Mouse (Mus musculus): ENCODE data around the gene Hivep3. TPM values are rescaled to one million over a fixed set of nuclear protein-coding genes. Genes with fewer than 3 reads are reported as not detected.
A peak's percentile ranks its signal among the peaks of the same experiment; 100 is the strongest.

The Hivep3 gene
- polyA plus RNA-seq, 1 experiment, result 14.8 TPM

- no peak for TF ChIP-seq CTCF (IDR thresholded peaks at IDR 0.05; ENCODE audit: borderline replicate concordance, extremely low read depth, insufficient read depth, insufficient read length)
- no peak for TF ChIP-seq POLR2A (IDR thresholded peaks at IDR 0.05; ENCODE audit: borderline replicate concordance, extremely low read depth, insufficient read depth, insufficient read length, poor library complexity, severe bottlenecking)
Observed at GRCm38 (mm10) chr4:120127333-120127732, 393.7 kb downstream of the Hivep3 start.

GRCm38 (mm10) chr4:120128033-120128432, 394.4 kb downstream of the Hivep3 start:
- TF ChIP-seq POLR2A (IDR thresholded peaks at IDR 0.05; ENCODE audit: borderline replicate concordance, extremely low read depth, insufficient read depth, insufficient read length, poor library complexity, severe bottlenecking), result no peak
- TF ChIP-seq CTCF (IDR thresholded peaks at IDR 0.05; ENCODE audit: borderline replicate concordance, extremely low read depth, insufficient read depth, insufficient read length), result no peak
- peak; percentile 52 for DNase-seq (ENCODE audit: low read depth)

More at GRCm38 (mm10) chr4:120127333-120127732, 393.7 kb downstream of the Hivep3 start:
- DNase-seq (ENCODE audit: low read depth), result no peak

- peak; percentile 83 for DNase-seq (ENCODE audit: low read depth)
- no peak for TF ChIP-seq POLR2A (IDR thresholded peaks at IDR 0.05; ENCODE audit: borderline replicate concordance, extremely low read depth, insufficient read depth, insufficient read length, poor library complexity, severe bottlenecking)
- peak; percentile 94 for TF ChIP-seq CTCF (IDR thresholded peaks at IDR 0.05; ENCODE audit: borderline replicate concordance, extremely low read depth, insufficient read depth, insufficient read length)
Observed at GRCm38 (mm10) chr4:120129233-120129885, 395.8 kb downstream of the Hivep3 start.

- DNase-seq (ENCODE audit: low read depth), result no peak
- TF ChIP-seq CTCF (IDR thresholded peaks at IDR 0.05; ENCODE audit: borderline replicate concordance, extremely low read depth, insufficient read depth, insufficient read length), result no peak
- no peak for TF ChIP-seq POLR2A (IDR thresholded peaks at IDR 0.05; ENCODE audit: borderline replicate concordance, extremely low read depth, insufficient read depth, insufficient read length, poor library complexity, severe bottlenecking)
Observed at GRCm38 (mm10) chr4:120130926-120131325, 397.3 kb downstream of the Hivep3 start.

GRCm38 (mm10) chr4:120131441-120132220, 398.0 kb downstream of the Hivep3 start:
- TF ChIP-seq POLR2A (IDR thresholded peaks at IDR 0.05; ENCODE audit: borderline replicate concordance, extremely low read depth, insufficient read depth, insufficient read length, poor library complexity, severe bottlenecking) (no peak), CTCF (IDR thresholded peaks at IDR 0.05; ENCODE audit: borderline replicate concordance, extremely low read depth, insufficient read depth, insufficient read length) (no peak)
- DNase-seq (ENCODE audit: low read depth), result peak; percentile 81

GRCm38 (mm10) chr4:120134223-120134622, 400.6 kb downstream of the Hivep3 start:
- DNase-seq (ENCODE audit: low read depth), result no peak
- no peak for TF ChIP-seq CTCF (IDR thresholded peaks at IDR 0.05; ENCODE audit: borderline replicate concordance, extremely low read depth, insufficient read depth, insufficient read length)
- TF ChIP-seq POLR2A (IDR thresholded peaks at IDR 0.05; ENCODE audit: borderline replicate concordance, extremely low read depth, insufficient read depth, insufficient read length, poor library complexity, severe bottlenecking), result no peak

- DNase-seq (ENCODE audit: low read depth), result peak; percentile 14
- TF ChIP-seq POLR2A (IDR thresholded peaks at IDR 0.05; ENCODE audit: borderline replicate concordance, extremely low read depth, insufficient read depth, insufficient read length, poor library complexity, severe bottlenecking) (no peak), CTCF (IDR thresholded peaks at IDR 0.05; ENCODE audit: borderline replicate concordance, extremely low read depth, insufficient read depth, insufficient read length) (no peak)
Observed at GRCm38 (mm10) chr4:120141810-120142209, 408.2 kb downstream of the Hivep3 start.

- DNase-seq (ENCODE audit: low read depth), result peak; percentile 38
- TF ChIP-seq CTCF (IDR thresholded peaks at IDR 0.05; ENCODE audit: borderline replicate concordance, extremely low read depth, insufficient read depth, insufficient read length), result no peak
- TF ChIP-seq POLR2A (IDR thresholded peaks at IDR 0.05; ENCODE audit: borderline replicate concordance, extremely low read depth, insufficient read depth, insufficient read length, poor library complexity, severe bottlenecking), result no peak
Observed at GRCm38 (mm10) chr4:120142905-120143304, 409.3 kb downstream of the Hivep3 start.

GRCm38 (mm10) chr4:120144343-120144742, 410.8 kb downstream of the Hivep3 start:
- TF ChIP-seq CTCF (IDR thresholded peaks at IDR 0.05; ENCODE audit: borderline replicate concordance, extremely low read depth, insufficient read depth, insufficient read length), result no peak
- DNase-seq (ENCODE audit: low read depth), result no peak

- TF ChIP-seq POLR2A (IDR thresholded peaks at IDR 0.05; ENCODE audit: borderline replicate concordance, extremely low read depth, insufficient read depth, insufficient read length, poor library complexity, severe bottlenecking) (no peak), CTCF (IDR thresholded peaks at IDR 0.05; ENCODE audit: borderline replicate concordance, extremely low read depth, insufficient read depth, insufficient read length) (no peak)
- no peak for DNase-seq (ENCODE audit: low read depth)
Observed at GRCm38 (mm10) chr4:120145931-120146330, 412.3 kb downstream of the Hivep3 start.

- TF ChIP-seq CTCF (IDR thresholded peaks at IDR 0.05; ENCODE audit: borderline replicate concordance, extremely low read depth, insufficient read depth, insufficient read length) (peak; percentile 13; the same call in 1 of the 2 replicates), POLR2A (IDR thresholded peaks at IDR 0.05; ENCODE audit: borderline replicate concordance, extremely low read depth, insufficient read depth, insufficient read length, poor library complexity, severe bottlenecking) (0 out of 2 replicates have a peak, but pooled peaks have one; percentile 8)
- peak; percentile 93 for DNase-seq (ENCODE audit: low read depth)
Observed at GRCm38 (mm10) chr4:120148291-120149141, 414.9 kb downstream of the Hivep3 start.
